Mouse (Mus musculus): Measurements from ENCODE around the gene Bace1. TPM values are rescaled to one million over a fixed set of nuclear protein-coding genes. Genes with fewer than 3 reads are reported as not detected.
A peak's percentile ranks its signal among the peaks of the same experiment; 100 is the strongest.

Gene Bace1
- polyA plus RNA-seq, 1 experiment from 2014 or later: 20.8 TPM

GRCm38 (mm10) chr9:45851330-45851729 is 12.9 kb downstream of the Bace1 start:
- ATAC-seq: no peak
- Histone ChIP-seq H3K36me3 (no peaks in the 10 kb centered on the region), H3K9ac (no peak overlapping the region), H3K4me1 (replicated peaks) (peaks cover 25% of the 10 kb centered on the region), H3K27me3 (replicated peaks) (no peaks in the 10 kb centered on the region), H3K4me3 (replicated peaks) (no peak overlapping the region), H3K27ac (peak overlapping the region; percentile 60; the same call in 1 of the 2 replicates), H3K9me3 (no peaks in the 10 kb centered on the region), H3K4me2 (replicated peaks) (no peak overlapping the region)
- WGBS: 60% methylated on average over 5 of the region's 5 CpGs

- ATAC-seq: no peak
- Histone ChIP-seq H3K9ac (no peak overlapping the region), H3K9me3 (no peaks in the 10 kb centered on the region), H3K4me2 (replicated peaks) (no peak overlapping the region), H3K27me3 (replicated peaks) (no peaks in the 10 kb centered on the region), H3K36me3 (no peaks in the 10 kb centered on the region), H3K4me1 (replicated peaks) (peaks cover 25% of the 10 kb centered on the region), H3K27ac (no peak overlapping the region), H3K4me3 (replicated peaks) (no peak overlapping the region)
- WGBS: 83% methylated on average over 2 of the region's 2 CpGs
These were observed 13.4 kb downstream of the Bace1 start for GRCm38 (mm10) chr9:45851776-45852175.

- no peak overlapping the region for H3K4me2 ChIP-seq (replicated peaks)
- H3K9ac ChIP-seq: no peak overlapping the region
- no peak overlapping the region for H3K27ac ChIP-seq
- peaks cover 21% of the 10 kb centered on the region for H3K4me1 ChIP-seq (replicated peaks)
- H3K27me3 ChIP-seq (replicated peaks): no peaks in the 10 kb centered on the region
- 93% methylated on average over 2 of the region's 2 CpGs for WGBS
- H3K36me3 ChIP-seq: 0 out of 2 replicates have a peak, but pooled peaks cover 3% of the 10 kb centered on the region
- no peak overlapping the region for H3K4me3 ChIP-seq (replicated peaks)
- H3K9me3 ChIP-seq: no peaks in the 10 kb centered on the region
- ATAC-seq: no peak
These were observed 15.3 kb downstream of the Bace1 start for GRCm38 (mm10) chr9:45853695-45854094.

GRCm38 (mm10) chr9:45854136-45854535 is 15.8 kb downstream of the Bace1 start:
- Histone ChIP-seq H3K36me3 (0 out of 2 replicates have a peak, but pooled peaks cover 8% of the 10 kb centered on the region), H3K9ac (no peak overlapping the region), H3K4me3 (replicated peaks) (no peak overlapping the region), H3K27me3 (replicated peaks) (no peaks in the 10 kb centered on the region), H3K27ac (no peak overlapping the region), H3K4me1 (replicated peaks) (peaks cover 17% of the 10 kb centered on the region), H3K4me2 (replicated peaks) (no peak overlapping the region), H3K9me3 (no peaks in the 10 kb centered on the region)
- 96% methylated on average over 1 of the region's 1 CpGs for WGBS
- ATAC-seq: no peak

- H3K4me3 ChIP-seq (replicated peaks): no peak overlapping the region
- H3K36me3 ChIP-seq: peaks cover 36% of the 10 kb centered on the region
- no peaks in the 10 kb centered on the region for H3K4me1 ChIP-seq (replicated peaks)
- no peak overlapping the region for H3K4me2 ChIP-seq (replicated peaks)
- H3K27ac ChIP-seq: no peak overlapping the region
- no peak for ATAC-seq
- 93% methylated on average over 10 of the region's 10 CpGs for WGBS
- no peak overlapping the region for H3K9ac ChIP-seq
- H3K27me3 ChIP-seq (replicated peaks): no peaks in the 10 kb centered on the region
- no peaks in the 10 kb centered on the region for H3K9me3 ChIP-seq
These were observed 21.0 kb downstream of the Bace1 start for GRCm38 (mm10) chr9:45859364-45859763.

GRCm38 (mm10) chr9:45861813-45862212 is 23.4 kb downstream of the Bace1 start:
- Histone ChIP-seq H3K4me1 (replicated peaks) (no peaks in the 10 kb centered on the region), H3K4me3 (replicated peaks) (no peak overlapping the region), H3K27ac (no peak overlapping the region), H3K27me3 (replicated peaks) (no peaks in the 10 kb centered on the region), H3K4me2 (replicated peaks) (no peak overlapping the region), H3K9ac (no peak overlapping the region), H3K9me3 (no peaks in the 10 kb centered on the region), H3K36me3 (peaks cover 48% of the 10 kb centered on the region)
- ATAC-seq: 0 out of 2 replicates have a peak, but pooled peaks have one; percentile 31
- 72% methylated on average over 7 of the region's 7 CpGs for WGBS

- Histone ChIP-seq H3K27me3 (replicated peaks) (no peaks in the 10 kb centered on the region), H3K27ac (no peak overlapping the region), H3K4me1 (replicated peaks) (no peaks in the 10 kb centered on the region), H3K9ac (no peak overlapping the region), H3K4me3 (replicated peaks) (no peak overlapping the region), H3K4me2 (replicated peaks) (no peak overlapping the region), H3K9me3 (no peaks in the 10 kb centered on the region), H3K36me3 (peaks cover 25% of the 10 kb centered on the region)
- peak; percentile 73 for ATAC-seq
- 94% methylated on average over 3 of the region's 3 CpGs for WGBS
These were observed 30.8 kb downstream of the Bace1 start for GRCm38 (mm10) chr9:45869181-45869580.

GRCm38 (mm10) chr9:45870265-45870664 is 31.9 kb downstream of the Bace1 start:
- no peaks in the 10 kb centered on the region for H3K27me3 ChIP-seq (replicated peaks)
- 57% methylated on average over 3 of the region's 3 CpGs for WGBS
- peaks cover 23% of the 10 kb centered on the region for H3K36me3 ChIP-seq
- H3K9me3 ChIP-seq: no peaks in the 10 kb centered on the region
- no peak overlapping the region for H3K4me3 ChIP-seq (replicated peaks)
- no peak overlapping the region for H3K9ac ChIP-seq
- peak; percentile 65; the same call in 1 of the 2 replicates for ATAC-seq
- H3K27ac ChIP-seq: no peak overlapping the region
- H3K4me1 ChIP-seq (replicated peaks): no peaks in the 10 kb centered on the region
- H3K4me2 ChIP-seq (replicated peaks): no peak overlapping the region

- H3K9me3 ChIP-seq: no peaks in the 10 kb centered on the region
- no peak for ATAC-seq
- no peaks in the 10 kb centered on the region for H3K4me1 ChIP-seq (replicated peaks)
- H3K4me3 ChIP-seq (replicated peaks): no peak overlapping the region
- no peak overlapping the region for H3K9ac ChIP-seq
- WGBS: 67% methylated on average over 2 of the region's 2 CpGs
- no peak overlapping the region for H3K4me2 ChIP-seq (replicated peaks)
- no peak overlapping the region for H3K27ac ChIP-seq
- H3K27me3 ChIP-seq (replicated peaks): no peaks in the 10 kb centered on the region
- H3K36me3 ChIP-seq: peaks cover 11% of the 10 kb centered on the region; the same call in 1 of the 2 replicates
These were observed 39.5 kb downstream of the Bace1 start for GRCm38 (mm10) chr9:45877928-45878327.

- H3K36me3 ChIP-seq: peaks cover 33% of the 10 kb centered on the region
- H3K4me2 ChIP-seq (replicated peaks): no peak overlapping the region
These were observed 55.3 kb downstream of the Bace1 start for GRCm38 (mm10) chr9:45893681-45894080.

GRCm38 (mm10) chr9:45905196-45905595 is 66.8 kb downstream of the Bace1 start:
- Histone ChIP-seq H3K9me3 (no peaks in the 10 kb centered on the region), H3K27ac (no peak overlapping the region), H3K4me1 (replicated peaks) (peaks cover 15% of the 10 kb centered on the region), H3K27me3 (replicated peaks) (no peaks in the 10 kb centered on the region), H3K9ac (no peak overlapping the region; the same call in 1 of the 2 replicates), H3K36me3 (peaks cover 7% of the 10 kb centered on the region; the same call in 1 of the 2 replicates), H3K4me2 (replicated peaks) (peak overlapping the region; percentile 77), H3K4me3 (replicated peaks) (peak overlapping the region; percentile 96)
- no peak for ATAC-seq
- 53% methylated on average over 4 of the region's 4 CpGs for WGBS

More at GRCm38 (mm10) chr9:45893681-45894080, 55.3 kb downstream of the Bace1 start:
- Histone ChIP-seq H3K9ac (no peak overlapping the region), H3K27ac (no peak overlapping the region), H3K9me3 (no peaks in the 10 kb centered on the region), H3K27me3 (replicated peaks) (no peaks in the 10 kb centered on the region), H3K4me3 (replicated peaks) (no peak overlapping the region), H3K4me1 (replicated peaks) (no peaks in the 10 kb centered on the region)
- ATAC-seq: no peak

- WGBS: under 1% methylated on average over 16 of the region's 27 CpGs
- Histone ChIP-seq H3K4me1 (replicated peaks) (peaks cover 15% of the 10 kb centered on the region), H3K4me3 (replicated peaks) (peak overlapping the region; percentile 96), H3K9me3 (no peaks in the 10 kb centered on the region), H3K4me2 (replicated peaks) (peak overlapping the region; percentile 77), H3K27me3 (replicated peaks) (no peaks in the 10 kb centered on the region), H3K9ac (peak overlapping the region; percentile 93), H3K27ac (peak overlapping the region; percentile 97), H3K36me3 (peaks cover 13% of the 10 kb centered on the region)
- ATAC-seq: peak; percentile 37
These were observed 67.4 kb downstream of the Bace1 start for GRCm38 (mm10) chr9:45905811-45906237.

- peak within 1 kb of the TSS; percentile 77 for H3K4me2 ChIP-seq (replicated peaks)
- ATAC-seq: peak; percentile 96
- no peaks in the 10 kb centered on the region for H3K9me3 ChIP-seq
- H3K27ac ChIP-seq: peak within 1 kb of the TSS; percentile 97
- H3K9ac ChIP-seq: peak within 1 kb of the TSS; percentile 93
- H3K27me3 ChIP-seq (replicated peaks): no peaks in the 10 kb centered on the region
- H3K4me3 ChIP-seq (replicated peaks): peak within 1 kb of the TSS; percentile 96
- WGBS: under 1% methylated on average over 69 of the region's 80 CpGs
- H3K36me3 ChIP-seq: peaks cover 20% of the 10 kb centered on the region
- H3K4me1 ChIP-seq (replicated peaks): peaks cover 15% of the 10 kb centered on the region
These were observed 68.1 kb downstream of the Bace1 start, which contains the start of the genes Pcsk7 and Rnf214 for GRCm38 (mm10) chr9:45906355-45907077. Gene Pcsk7, plus strand, starts transcription at chr9:45906497. Gene Rnf214, minus strand, starts transcription at chr9:45906911.
